Mouse (Mus musculus) heart, postnatal 10 days (tissue): ENCODE data around the gene Gm49369. TPM values are rescaled to one million over a fixed set of nuclear protein-coding genes. Genes with fewer than 3 reads are reported as not detected.
"Not testable (repeated sequence)": the region's sequence is repeated elsewhere in the genome, so short reads cannot be mapped to it uniquely, and the experiment has no call there.

ENCODE experiments used
- DNase-seq, 2 experiments: peaks; one replicate each; pipeline ENCODE4 v3.0.0; 2021
- intact Hi-C: fragments of 180-260 bp; cut with DNase I; formaldehyde crosslinking; loops from one replicate; pipeline ENCODE4 v1.15.1; 2025
- total RNA-seq, 2 experiments: library from RNA; stranded (reverse); gene quantifications; 2 replicates each; pipeline ENCODE4 v1.2.3; 2021

The Gm49369 gene
- total RNA-seq: 1 to 10 TPM; 1.7 to 5.1 TPM

DNA sequence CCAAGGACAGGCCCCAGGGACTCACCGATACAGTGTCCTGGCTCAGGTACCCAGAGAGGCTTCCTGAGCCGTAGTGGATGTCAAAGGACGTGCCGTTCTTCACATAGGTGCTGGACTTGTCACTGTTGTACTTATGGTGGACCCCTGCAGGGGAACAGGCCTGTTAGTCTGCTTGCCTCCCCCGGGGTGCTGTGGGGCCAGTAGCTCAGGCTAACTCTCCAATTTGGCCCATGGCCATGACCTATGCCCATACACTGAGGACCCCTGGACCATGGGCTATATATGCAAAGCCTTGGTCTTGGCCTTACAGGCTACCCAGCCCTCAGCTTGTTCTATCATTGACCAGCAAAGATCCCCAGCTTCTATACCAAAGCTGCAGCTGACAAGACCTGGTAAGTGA, at the start of gene Gm49369:
Gene Gm49369 (minus strand): TSS at position 101 of the 400 bp plus-strand sequence.
- DNase-seq: no peak
- intact Hi-C loops: no loop called here

DNA sequence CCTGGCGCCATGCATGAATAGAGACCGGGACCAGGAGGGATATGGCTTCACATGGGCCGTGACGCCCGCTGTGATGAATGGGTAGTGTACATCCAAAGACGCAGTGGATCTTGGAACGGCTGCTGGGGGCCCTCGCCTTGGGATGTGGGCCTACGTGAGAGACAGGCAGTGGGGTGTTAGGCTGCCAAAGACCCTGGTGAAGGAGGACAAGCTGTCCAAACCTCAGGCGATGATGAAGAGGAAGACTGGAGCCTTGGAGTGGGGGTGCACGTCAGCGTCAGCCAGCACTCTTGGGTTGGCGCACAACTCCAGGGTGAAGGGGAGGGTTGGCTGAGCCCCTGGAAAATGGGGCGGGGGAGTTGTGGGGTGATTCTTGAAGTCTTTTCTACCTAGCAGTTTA, 48.6 kb upstream of the Gm49369 start:
- DNase-seq: no peak
- intact Hi-C loops: no loop called here

DNA sequence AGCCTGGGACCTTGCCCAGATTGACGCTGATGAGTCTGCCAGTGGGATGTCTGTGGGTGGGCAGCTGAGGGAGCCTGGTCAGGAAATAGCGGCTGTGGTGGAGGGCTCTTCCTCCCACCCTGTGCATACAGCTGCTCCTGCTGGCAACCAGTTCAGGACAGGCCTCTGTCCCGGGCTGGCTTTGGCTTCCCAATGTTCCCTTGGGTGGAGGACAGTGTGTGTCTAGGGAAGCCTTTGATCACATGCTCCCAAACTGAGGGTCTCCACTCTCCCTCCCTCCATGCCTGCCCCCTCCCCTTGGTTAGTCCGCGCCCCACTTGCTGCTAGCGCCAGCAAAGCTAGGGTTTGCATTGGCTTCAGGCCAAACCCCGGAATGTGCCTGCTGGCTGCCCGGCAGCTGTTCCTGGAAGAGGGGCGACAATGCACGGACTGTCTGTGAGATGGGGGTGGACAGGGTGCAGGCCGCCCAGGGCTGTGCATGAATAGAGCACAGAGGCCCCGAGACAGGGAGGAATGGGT, 47.8 kb upstream of the Gm49369 start:
- peak; percentile 61 to 63 for DNase-seq
- intact Hi-C loops: no loop called here

DNA sequence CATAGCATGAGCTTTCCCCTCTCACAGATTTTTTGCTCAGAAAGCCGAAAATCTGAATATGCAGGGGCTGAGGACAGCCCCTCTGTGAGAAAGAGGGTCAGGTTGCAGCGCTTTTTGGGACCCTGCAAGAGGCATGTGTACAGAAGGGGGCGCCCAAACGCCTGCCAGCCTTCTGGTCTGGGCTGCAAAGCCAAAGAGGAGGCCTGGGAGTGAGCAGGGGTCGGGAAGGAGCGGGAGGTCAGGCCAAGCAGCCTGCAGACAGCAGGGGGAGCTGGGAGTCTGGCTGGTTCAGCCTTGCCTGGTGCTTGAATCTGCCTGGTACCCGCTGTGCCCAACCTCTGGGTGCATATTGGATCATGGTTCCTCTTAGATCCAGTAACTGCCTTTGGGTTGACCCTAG, 45.7 kb upstream of the Gm49369 start:
- DNase-seq: peak; percentile 32 to 56
- intact Hi-C loops: no loop called here

DNA sequence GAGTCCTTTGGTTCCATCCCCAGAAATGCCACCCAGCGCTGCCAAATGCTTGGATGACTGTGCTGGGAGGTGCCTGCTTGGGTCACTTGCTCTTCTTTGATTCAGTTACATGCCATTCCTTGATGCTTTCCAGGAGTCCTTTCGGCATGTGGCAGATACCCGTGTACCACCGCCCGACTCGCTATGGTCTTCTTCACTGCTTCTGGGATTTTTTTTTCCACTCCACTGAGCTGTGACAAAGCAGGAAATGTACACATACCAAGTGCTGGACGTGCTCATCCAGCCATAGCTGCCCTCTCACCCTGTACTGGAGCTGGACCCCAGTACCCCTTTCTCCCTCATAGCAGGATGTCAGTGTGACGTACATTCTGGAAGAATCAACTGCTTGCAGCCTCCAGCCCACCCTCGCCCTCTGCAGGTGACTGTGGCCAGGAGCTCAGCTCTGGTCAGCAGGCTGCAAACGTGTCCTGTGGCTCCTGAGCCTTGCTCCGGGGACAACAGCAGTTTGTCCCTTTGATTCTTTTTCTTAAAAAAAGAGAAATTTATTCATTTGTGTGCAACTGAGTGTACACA, 43.3 kb upstream of the Gm49369 start:
- intact Hi-C loops: loop anchor here (2.0 kb wide), 1 partner anchor 91 kb away; no protein-coding TSS in a partner anchor
- peak; percentile 42 to 58 for DNase-seq

DNA sequence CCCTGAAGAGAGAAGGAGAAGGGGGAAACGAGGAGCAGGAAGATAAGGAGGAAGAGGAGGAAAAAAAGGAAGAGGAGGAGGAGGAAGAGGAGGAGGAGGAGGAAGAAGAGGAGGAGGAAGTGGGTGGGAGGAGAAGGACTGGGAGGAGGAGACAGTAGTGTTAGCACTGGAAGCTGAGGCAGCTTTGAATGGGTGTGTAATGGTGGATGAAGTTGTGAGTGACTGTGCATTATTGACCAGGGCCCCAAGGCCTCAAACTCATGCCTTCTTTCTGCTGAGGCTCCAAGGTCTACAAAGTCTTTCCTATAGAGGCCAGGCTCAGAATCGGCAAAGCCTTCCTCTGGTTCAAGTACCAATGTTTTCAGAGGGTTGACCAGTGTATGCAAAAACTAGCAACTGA, 39.4 kb upstream of the Gm49369 start:
- DNase-seq: no peak
- intact Hi-C loops: no loop called here

DNA sequence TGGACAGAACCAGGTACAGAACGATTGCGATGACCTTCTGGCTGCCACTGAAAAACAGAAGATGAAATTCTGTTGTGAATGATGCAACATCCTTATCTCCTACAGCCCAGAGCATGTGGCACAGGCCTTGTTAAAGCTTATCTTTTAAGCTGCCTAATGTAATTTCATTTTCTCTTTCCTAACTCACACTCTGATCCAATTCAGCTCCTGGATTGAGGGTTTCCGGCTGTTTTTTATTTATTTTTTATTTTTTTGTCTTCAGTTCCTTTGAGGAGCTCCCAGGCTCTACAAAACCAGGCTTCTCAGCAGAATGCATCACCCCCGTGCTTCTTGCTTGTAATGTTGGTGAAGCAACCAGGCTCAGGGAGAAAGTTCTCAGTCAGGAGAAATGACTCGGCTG, 37.4 kb upstream of the Gm49369 start:
- peak in 1 of 2 experiments; percentile 24 for DNase-seq
- intact Hi-C loops: loop anchor here (2.0 kb wide), 1 partner anchor 29 kb away; no protein-coding TSS in a partner anchor

DNA sequence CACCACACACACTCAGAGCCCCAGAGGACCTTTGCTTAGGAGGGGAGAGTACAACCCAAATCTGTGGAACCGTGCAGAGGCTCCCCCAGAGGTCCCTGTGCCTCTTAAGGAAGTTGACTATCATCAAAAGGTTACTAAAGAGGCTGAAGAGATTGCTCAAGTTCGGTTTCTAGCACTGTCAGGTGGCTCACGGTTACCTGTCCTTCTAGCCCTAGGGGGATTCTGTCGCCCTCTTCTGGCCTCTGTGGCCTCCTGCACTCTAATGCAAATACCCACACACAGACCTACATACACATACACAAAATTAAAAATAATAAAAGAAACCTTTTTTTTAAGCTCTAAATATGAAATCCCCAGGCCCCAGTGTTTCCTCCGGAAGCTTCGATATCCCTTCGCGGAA, 36.2 kb upstream of the Gm49369 start:
- intact Hi-C loops: loop anchor here (2.0 kb wide), 1 partner anchor 28 kb away; no protein-coding TSS in a partner anchor
- no peak for DNase-seq

DNA sequence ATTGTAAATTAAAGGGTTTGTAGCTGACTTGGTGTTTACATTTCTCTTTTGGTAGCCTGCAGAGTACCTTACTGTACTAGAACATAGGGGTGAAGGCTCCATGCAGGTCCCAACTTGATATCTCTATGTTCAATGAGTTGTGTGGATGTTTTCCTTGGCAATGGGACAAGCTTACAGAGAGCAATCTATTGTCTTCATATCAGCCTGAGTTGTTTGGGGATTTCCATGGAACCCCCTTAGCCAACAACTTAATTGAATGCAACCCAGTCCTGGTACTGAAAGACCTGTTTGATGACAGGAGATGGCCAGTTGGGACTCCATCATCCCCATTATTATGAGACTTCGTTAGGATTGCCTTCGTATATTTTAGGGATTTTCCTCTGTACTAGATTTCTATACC, 35.6 kb upstream of the Gm49369 start:
- intact Hi-C loops: loop anchor here (2.0 kb wide), 1 partner anchor 27 kb away; no protein-coding TSS in a partner anchor
- peak in 1 of 2 experiments; percentile 21 for DNase-seq

DNA sequence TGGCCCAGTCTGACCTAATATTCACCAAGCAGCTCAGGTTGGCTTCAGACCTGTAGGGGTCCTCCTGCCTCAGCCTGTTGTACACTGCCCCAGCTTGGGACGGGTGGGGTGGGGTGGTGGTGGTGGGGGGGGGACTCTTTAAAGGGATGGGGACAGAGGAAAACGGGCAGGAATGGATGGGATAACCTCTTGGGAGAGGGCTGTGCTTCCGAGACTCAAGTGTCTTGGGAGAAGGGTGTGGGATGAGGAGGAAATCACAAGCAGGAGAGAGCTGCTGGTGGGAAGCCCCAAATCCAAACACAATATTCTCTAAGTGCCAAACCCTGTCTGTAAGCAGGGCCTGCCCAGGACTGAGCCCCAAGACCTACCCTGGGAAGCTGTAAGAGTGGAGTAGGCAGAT, 33.8 kb upstream of the Gm49369 start:
- DNase-seq: no peak
- intact Hi-C loops: no loop called here

DNA sequence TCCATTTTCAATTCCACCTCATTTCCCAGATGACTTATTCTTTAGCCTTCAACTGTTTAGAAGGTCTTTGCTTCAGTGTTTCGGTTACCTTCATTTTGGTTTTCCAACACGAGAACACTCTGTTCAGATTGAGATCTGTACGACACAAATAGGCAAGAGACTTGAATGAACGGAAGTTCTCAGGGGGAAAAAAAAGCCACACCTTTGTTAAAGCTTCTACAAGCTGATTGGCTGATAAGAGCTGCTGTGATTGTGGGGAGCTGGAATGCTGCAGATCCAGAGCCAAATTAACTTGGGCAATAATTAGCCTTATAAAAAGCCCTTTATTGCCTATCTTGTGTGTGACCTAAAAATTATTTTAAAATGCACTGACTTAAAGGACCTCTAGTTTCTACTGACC, 32.8 kb upstream of the Gm49369 start:
- no peak for DNase-seq
- intact Hi-C loops: no loop called here

DNA sequence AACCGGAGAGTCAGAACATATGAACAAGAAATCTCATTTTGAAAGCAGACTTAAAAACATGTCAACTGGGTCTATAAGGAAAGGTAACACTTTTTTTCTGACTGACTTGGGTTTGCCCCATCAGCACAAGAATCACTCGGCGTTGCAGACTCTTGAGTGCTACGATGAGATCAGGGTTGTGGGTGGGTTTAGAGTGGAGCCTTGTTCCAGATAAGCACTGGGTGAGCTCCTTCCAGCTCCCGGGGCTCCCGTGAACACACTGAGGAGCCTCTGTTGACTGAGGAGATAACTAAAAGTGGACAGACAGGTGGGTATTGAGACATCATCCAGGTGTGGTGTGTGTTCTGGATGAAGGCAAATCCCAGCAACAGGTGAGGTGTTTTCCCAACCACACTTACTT, 30.8 kb upstream of the Gm49369 start:
- intact Hi-C loops: no loop called here

DNA sequence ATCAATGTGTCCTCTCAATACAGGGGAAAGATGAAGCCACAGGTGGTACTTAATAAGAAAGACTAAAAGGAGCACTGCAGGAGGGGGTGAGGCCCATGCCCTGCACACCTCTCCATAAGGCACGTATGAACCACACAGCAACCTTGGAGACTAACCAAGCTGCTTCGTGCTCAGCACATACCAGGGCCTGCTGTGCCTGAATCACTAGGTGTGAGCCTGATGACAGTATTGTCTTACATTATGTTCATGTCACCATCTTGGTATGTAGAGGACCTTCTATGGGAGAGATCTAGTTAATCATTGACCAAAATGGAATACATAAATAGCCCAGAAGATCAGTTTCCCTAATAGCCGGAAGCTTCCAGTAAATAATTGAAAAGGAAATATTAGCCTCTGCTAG, 27.1 kb upstream of the Gm49369 start:
- intact Hi-C loops: no loop called here
- no peak for DNase-seq

More for the DNA sequence above, 30.8 kb upstream of the Gm49369 start:
- no peak for DNase-seq

DNA sequence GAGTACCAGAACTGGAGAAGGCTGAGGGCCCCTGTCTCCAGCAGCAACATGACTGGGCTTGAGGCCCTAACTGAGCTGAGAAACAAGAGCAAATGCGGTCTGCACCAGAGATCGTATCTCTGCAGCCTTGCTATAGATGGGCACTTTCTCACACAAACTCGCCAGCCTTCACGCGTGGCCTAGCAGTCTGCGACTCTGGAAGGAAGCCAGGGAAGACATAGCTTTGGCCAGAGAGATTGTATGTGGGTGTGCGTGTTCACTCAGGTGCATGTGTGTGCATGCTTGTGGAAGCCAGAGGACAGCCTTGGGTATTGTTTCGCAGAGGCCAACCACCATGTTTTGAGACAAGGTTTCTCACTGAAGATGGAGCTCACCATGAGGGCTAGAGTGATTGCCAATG, 26.2 kb upstream of the Gm49369 start:
- no peak for DNase-seq
- intact Hi-C loops: no loop called here

DNA sequence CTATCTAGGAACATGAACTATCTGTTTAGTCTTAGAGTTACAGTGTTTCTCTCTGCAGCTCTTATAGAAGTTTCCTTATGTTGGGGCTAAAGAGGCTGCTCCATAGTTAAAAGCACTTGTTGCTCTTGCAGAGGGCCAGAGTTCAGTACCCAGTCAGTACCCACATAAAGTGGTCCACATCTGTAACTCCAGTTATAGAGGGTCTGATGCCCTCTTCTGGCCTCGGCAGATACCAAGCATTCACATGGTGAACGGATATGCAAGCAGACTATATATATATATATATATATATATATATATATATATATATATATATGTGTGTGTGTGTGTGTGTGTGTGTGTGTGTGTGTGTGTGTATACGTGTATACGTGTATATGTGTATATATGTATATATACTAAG, 25.5 kb upstream of the Gm49369 start:
- intact Hi-C loops: no loop called here
- no peak for DNase-seq

DNA sequence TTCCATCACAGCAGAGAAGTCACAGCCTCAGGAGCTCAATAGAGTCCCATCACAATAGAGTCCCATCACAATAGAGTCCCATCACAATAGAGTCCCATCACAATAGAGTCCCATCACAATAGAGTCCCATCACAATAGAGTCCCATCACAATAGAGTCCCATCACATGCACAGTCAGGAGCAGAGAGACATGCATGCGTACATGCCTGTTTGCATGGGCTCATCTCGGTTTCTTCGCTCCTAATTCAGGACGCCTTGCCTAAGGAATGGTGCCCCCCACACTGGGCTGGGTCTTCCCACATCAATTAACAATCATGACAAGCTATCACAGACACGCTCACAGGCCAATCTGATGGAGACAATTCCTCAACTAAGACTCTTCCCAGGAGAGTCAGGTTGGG, 22.7 kb upstream of the Gm49369 start:
- DNase-seq, intact Hi-C loops: not testable (repeated sequence)

DNA sequence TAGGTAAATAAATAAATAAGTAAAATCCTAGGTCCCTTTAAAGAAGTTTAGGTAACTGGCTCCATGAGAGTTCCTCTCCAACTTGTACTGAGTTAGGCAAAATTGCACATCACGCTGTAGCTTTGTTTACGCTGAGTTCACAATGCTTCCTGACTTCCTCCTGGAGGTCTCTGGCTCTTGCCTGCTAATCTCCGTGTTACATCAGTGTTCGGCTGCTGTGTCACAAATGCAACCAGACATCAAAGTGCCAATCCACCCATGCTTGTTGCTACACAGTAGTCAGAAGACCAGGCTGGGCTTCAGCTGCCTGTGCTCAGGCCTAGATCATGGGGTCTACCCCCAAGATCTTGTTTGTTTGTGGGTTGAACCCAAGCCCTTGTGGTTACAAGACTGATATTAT, 21.1 kb upstream of the Gm49369 start:
- intact Hi-C loops: no loop called here
- no peak for DNase-seq

DNA sequence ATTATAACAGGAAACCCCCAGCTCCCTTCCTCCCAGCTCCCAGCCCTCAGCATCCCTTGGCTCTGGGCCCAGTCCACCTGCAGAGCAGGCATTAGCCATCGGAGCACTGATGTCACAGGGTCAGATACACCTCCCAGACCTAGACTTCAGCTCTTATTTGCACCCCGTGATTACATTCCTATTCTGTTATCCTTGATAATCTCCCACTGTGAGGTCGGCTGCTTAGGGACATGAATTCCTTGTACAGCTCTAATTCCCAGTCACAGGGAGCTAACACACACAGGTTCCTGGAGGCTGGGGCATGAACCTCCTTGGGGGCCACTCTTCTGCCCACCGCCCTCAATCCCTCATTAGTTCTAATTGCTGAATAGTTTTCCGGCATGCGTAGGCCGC, 18.3 kb upstream of the Gm49369 start:
- intact Hi-C loops: no loop called here
- DNase-seq: no peak

DNA sequence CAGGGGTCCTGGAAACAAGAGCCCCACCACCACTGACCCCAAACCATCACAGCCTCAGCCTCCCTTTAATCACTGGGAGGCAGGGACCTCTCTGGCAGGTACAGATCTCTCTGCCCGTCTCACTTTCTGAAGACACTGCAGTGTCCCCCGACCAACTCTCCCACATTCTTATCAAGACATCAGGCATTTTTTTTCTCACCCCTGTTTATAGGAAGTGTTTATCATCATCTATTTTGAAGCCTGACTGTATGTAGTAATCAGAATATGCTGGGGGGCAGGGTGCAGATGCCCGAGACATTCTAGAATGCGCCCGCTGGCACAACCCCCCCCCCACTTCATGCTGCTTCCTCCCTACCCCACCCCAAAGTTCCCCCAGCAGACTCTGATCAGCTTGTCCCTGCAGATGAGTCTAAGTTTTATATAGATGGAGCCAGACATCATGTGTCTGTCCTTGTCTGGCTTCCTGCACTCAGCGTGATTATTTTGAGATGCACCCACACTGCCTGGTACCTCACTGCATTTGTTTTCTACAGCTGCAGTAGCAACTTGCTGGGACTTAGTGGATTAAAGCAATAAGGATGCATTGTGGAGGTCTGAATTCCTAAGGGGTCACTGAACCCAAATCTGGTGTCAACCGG, 17.8 kb upstream of the Gm49369 start:
- no peak for DNase-seq
- intact Hi-C loops: no loop called here

DNA sequence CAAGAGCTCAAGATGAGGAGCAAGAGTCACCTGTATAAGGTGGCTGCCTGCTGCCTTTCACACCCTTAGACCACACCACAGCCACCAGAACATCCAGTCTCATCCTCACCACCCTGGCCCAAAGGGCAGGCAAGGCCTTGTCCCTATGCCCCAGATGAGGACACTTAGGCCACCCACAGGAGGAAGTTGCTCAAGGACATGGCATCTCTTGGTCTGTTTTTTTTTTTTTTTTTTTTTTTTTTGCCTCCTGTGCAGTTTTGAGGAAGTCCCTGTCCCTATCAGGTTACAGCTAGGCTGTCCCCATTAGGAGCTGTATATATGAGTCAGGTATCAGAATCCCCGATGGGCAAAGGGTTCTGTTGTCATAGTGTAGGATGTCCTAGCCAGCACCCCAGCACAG, 16.8 kb upstream of the Gm49369 start:
- intact Hi-C loops: no loop called here
- DNase-seq: no peak

DNA sequence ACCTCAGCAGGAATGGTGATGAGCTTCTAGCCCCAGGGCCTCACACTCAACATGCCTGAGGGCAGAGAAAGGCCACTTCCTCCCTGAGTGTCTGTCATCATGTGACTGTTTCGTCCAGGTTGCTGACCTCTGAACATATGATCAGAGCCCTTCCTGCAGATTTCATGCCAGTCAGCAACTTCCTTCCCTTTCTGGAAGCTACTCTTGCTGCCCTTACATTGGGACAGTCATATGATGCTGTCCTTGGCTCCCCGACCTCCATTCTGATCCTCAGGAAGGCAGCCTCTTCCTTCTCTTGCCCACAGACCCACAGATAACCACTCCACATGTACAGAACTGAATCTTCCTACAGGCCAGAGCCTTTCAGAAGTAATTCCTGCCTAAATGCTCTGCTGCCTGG, 15.6 kb upstream of the Gm49369 start:
- peak in 1 of 2 experiments; percentile 18 for DNase-seq
- intact Hi-C loops: no loop called here

DNA sequence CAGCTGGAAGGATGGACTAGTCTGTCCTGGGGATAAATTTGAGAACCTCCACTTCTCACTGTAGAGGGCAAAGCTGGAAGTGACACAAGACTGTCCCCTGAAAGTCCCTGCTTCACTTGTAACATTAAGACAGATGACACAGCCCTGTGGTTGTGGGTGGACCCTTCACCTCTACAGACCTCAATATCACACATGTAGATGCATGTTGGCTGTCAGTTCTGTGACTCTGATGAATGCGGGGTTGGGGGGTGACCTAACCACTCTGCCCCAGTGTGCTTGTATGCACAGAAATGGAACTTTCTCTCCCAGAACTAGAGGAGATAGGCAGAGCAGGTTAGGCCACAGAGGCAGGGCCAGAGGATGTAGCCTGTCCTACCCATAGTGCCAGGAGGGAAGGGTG, 14.1 kb upstream of the Gm49369 start:
- intact Hi-C loops: no loop called here
- no peak for DNase-seq
